Mouse (Mus musculus) layer of hippocampus, postnatal 25 days (tissue): ENCODE measurements around the gene Kctd5. TPM values are rescaled to one million over a fixed set of nuclear protein-coding genes. Genes with fewer than 3 reads are reported as not detected.
"Not testable (repeated sequence)": the region's sequence is repeated elsewhere in the genome, so short reads cannot be mapped to it uniquely, and the experiment has no call there.

Source experiments
- DNase-seq, 2 experiments: peaks; one replicate each; pipeline ENCODE4 v3.0.0; 2022; ENCODE audit warnings: mixed read lengths in 2 of 2, low spot score in 1 of 2; ENCODE audit errors: extremely low spot score in 1 of 2
- total RNA-seq, 2 experiments: library from RNA; stranded (reverse); gene quantifications; 2 replicates each; pipeline ENCODE4 v1.2.3; 2021

The Kctd5 gene
- total RNA-seq: 10 to 100 TPM; 30.7 to 34.9 TPM

GRCm38 (mm10) chr17:24072919-24073696 is at the start of gene Kctd5:
TSS of gene Kctd5 (minus strand) at chr17:24073485.
- peak; percentile 93 to 96 for DNase-seq

- DNase-seq: no peak
Measured at GRCm38 (mm10) chr17:24119446-24119845, 46.2 kb upstream of the Kctd5 start.

- DNase-seq: no peak
Measured at GRCm38 (mm10) chr17:24113031-24113430, 39.7 kb upstream of the Kctd5 start.

- no peak for DNase-seq
Measured at GRCm38 (mm10) chr17:24111256-24111655, 38.0 kb upstream of the Kctd5 start.

GRCm38 (mm10) chr17:24108896-24109295 is 35.6 kb upstream of the Kctd5 start:
- no peak for DNase-seq

GRCm38 (mm10) chr17:24105111-24105510 is 31.8 kb upstream of the Kctd5 start:
- no peak for DNase-seq

GRCm38 (mm10) chr17:24098354-24098753 is 25.1 kb upstream of the Kctd5 start:
- no peak for DNase-seq

GRCm38 (mm10) chr17:24090575-24090974 is 17.3 kb upstream of the Kctd5 start:
- DNase-seq: no peak

- DNase-seq: not testable (repeated sequence)
Measured at GRCm38 (mm10) chr17:24086399-24086798, 13.1 kb upstream of the Kctd5 start.

- DNase-seq: no peak
Measured at GRCm38 (mm10) chr17:24084593-24084992, 11.3 kb upstream of the Kctd5 start.

- DNase-seq: no peak
Measured at GRCm38 (mm10) chr17:24077101-24077500, 3.8 kb upstream of the Kctd5 start.

GRCm38 (mm10) chr17:24069531-24069930 is 3.8 kb downstream of the Kctd5 start:
- no peak for DNase-seq

GRCm38 (mm10) chr17:24068271-24068670 is 5.0 kb downstream of the Kctd5 start:
- DNase-seq: no peak

- no peak for DNase-seq
Measured at GRCm38 (mm10) chr17:24062459-24063155, 10.7 kb downstream of the Kctd5 start.

GRCm38 (mm10) chr17:24057730-24058245 is 15.5 kb downstream of the Kctd5 start:
- no peak for DNase-seq

GRCm38 (mm10) chr17:24056636-24057625 is 16.4 kb downstream of the Kctd5 start:
- no peak for DNase-seq

GRCm38 (mm10) chr17:24049008-24049407 is 24.3 kb downstream of the Kctd5 start:
- DNase-seq: no peak

GRCm38 (mm10) chr17:24048053-24048452 is 25.2 kb downstream of the Kctd5 start:
- no peak for DNase-seq

GRCm38 (mm10) chr17:24046026-24046425 is 27.3 kb downstream of the Kctd5 start:
- DNase-seq: no peak

GRCm38 (mm10) chr17:24045608-24046007 is 27.7 kb downstream of the Kctd5 start:
- DNase-seq: no peak
